In the genomic region with DNA sequence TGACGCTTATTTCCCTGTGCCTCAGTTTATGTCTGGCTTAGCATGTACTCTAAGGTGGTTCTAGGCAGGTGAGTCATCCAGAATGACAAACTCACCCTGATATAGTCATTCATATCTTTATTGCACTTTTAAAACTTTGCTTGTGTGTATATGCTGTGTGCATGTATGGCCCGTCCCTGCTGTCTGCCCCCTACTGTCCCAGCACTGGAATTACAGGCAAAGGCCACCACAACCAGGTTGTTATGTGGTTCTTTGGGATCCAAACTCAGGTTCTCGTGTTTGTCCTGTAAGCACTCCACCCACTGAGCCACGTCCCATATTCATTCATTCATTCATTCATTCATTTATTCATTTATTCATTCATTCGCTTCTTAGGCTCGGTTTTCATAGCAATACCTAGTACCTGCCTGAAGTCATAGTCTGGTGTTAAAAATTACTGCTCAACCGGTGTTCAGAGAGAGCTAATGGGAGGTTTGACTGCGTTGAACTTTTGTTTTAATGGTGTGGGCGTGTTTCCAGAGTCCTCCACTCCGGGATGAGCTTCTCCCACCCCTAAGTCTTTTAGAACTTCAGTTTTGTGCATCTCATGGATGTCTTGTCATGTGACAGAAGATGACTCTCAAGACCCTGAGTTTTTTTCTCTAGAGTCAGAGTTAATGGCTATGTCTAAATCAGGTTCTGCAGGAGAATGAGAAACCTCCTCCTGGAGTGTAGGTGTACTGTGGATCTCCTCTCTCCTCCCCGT, we compare ENCODE assay signal across 18 mouse cellular contexts. TPM values are rescaled to one million over a fixed set of nuclear protein-coding genes. Genes with fewer than 3 reads are reported as not detected.
DNase-seq lines count a peak whose midpoint lies in the region; ATAC-seq and TF ChIP-seq lines count a peak whose summit lies in the region.
"Had no signal": no experiment of that assay in that cellular context is flagged by ENCODE, and none has a peak within 500 bp of the region (broad histone marks: within the 10 kb centered on the region; RNA-seq: fewer than 3 reads in every experiment).

No protein-coding gene starts in this region.

- peaks cover 7% of the 10 kb centered on the region; the same call in 1 of the 2 replicates for H3K27me3 ChIP-seq in liver, postnatal 0 days (ENCODE audit: insufficient read depth, low read length)
- H3K27me3 ChIP-seq in E14TG2a.4 (ENCODE audit: insufficient read depth, low read length) = peaks cover 17% of the 10 kb centered on the region
- H3K27me3 ChIP-seq: lung, embryonic 15.5 days had no signal

- H3K36me3 ChIP-seq in liver, postnatal 0 days (replicated peaks; ENCODE audit: insufficient read depth, low read length) = no peaks in the 10 kb centered on the region
- H3K36me3 ChIP-seq in E14TG2a.4 (ENCODE audit: insufficient read depth, low read length) = no peaks in the 10 kb centered on the region
- H3K36me3 ChIP-seq: lung, embryonic 15.5 days had no signal

- TF ChIP-seq EP300 in liver, postnatal 0 days (IDR thresholded peaks at IDR 0.05; ENCODE audit: low read depth) = no peak

- TF ChIP-seq CTCF in gastrocnemius, adult 2 months (IDR thresholded peaks at IDR 0.05) = peak; percentile 31; the same call in 1 of the 2 replicates
- peak; percentile 51 for TF ChIP-seq CTCF in liver, postnatal 0 days (IDR thresholded peaks at IDR 0.05; ENCODE audit: low read depth)
- TF ChIP-seq CTCF in E14TG2a.4 (conservative IDR thresholded peaks at IDR 0.05; ENCODE audit: low read length) = peak; percentile 66
- TF ChIP-seq CTCF in bone marrow macrophage, adult 2 months (IDR thresholded peaks at IDR 0.05; ENCODE audit: low read depth, low read length) = peak; percentile 44; the same call in 1 of the 2 replicates

- 79% methylated on average over 11 of the region's 11 CpGs for WGBS in liver, postnatal 0 days (ENCODE audit: insufficient replicate concordance)

- peaks cover 8% of the 10 kb centered on the region for H3K4me1 ChIP-seq in liver, postnatal 0 days (ENCODE audit: insufficient read depth)
- no peaks in the 10 kb centered on the region for H3K4me1 ChIP-seq in E14TG2a.4 (replicated peaks; ENCODE audit: low read depth, low read length)
- H3K4me1 ChIP-seq in bone marrow macrophage, adult 2 months (ENCODE audit: control insufficient read depth, insufficient read depth, low read length) = peaks cover 56% of the 10 kb centered on the region
- H3K4me1 ChIP-seq: lung, embryonic 15.5 days had no signal

- intact Hi-C loops in gastrocnemius, adult 2 months (cut with DNase I) = no loop called here

- H3K9me3 ChIP-seq in liver, postnatal 0 days (ENCODE audit: low read length) = no peaks in the 10 kb centered on the region
- H3K9me3 ChIP-seq in E14TG2a.4 (ENCODE audit: low read length) = peaks cover 6% of the 10 kb centered on the region; the same call in 1 of the 2 replicates
- H3K9me3 ChIP-seq: lung, embryonic 15.5 days had no signal

- no peak overlapping the region for H3K27ac ChIP-seq in gastrocnemius, adult 2 months
- no peak overlapping the region for H3K27ac ChIP-seq in liver, postnatal 0 days (ENCODE audit: low read depth)
- H3K27ac ChIP-seq in bone marrow macrophage, adult 2 months (ENCODE audit: insufficient read depth, low read depth, low read length) = peak overlapping the region; percentile 99
- H3K27ac ChIP-seq: lung, embryonic 15.5 days had no signal

- no peak for TF ChIP-seq POLR2A in bone marrow macrophage, adult 2 months (IDR thresholded peaks at IDR 0.05; ENCODE audit: borderline replicate concordance, low read depth, low read length)

- no peak overlapping the region for H3K4me2 ChIP-seq in liver, postnatal 0 days (ENCODE audit: low read depth, low read length)
- H3K4me2 ChIP-seq: lung, embryonic 15.5 days had no signal

- no peak overlapping the region for H3K9ac ChIP-seq in liver, postnatal 0 days (replicated peaks)
- H3K9ac ChIP-seq: lung, embryonic 15.5 days had no signal

- no peak for DNase-seq in gastrocnemius, adult 2 months
- DNase-seq in gastrocnemius, postnatal 25 days = no peak
- DNase-seq in liver, postnatal 0 days = peak; percentile 7
- no peak for DNase-seq in liver
- no peak for DNase-seq in layer of hippocampus, adult 11-12 months (ENCODE audit: low spot score)
- DNase-seq: adrenal gland, postnatal 10 days; cerebellum, postnatal 36 days; heart, postnatal 10 days; left cerebral cortex, postnatal 4 days; thymus, postnatal 14 days had no signal

- no peak for ATAC-seq in liver, postnatal 0 days
- ATAC-seq: hindbrain, embryonic 16.5 days had no signal

- H3K4me3 ChIP-seq in gastrocnemius, adult 2 months = no peak overlapping the region
- H3K4me3 ChIP-seq in liver, postnatal 0 days (ENCODE audit: low read depth, low read length) = no peak overlapping the region
- H3K4me3 ChIP-seq in E14TG2a.4 (replicated peaks; ENCODE audit: low read length) = no peak overlapping the region
- no peak overlapping the region for H3K4me3 ChIP-seq in bone marrow macrophage, adult 2 months (ENCODE audit: insufficient read depth, low read length)
- H3K4me3 ChIP-seq: lung, embryonic 15.5 days had no signal

RNA-seq across cellular contexts. Expression of gene Atf3, which starts 15.5 kb away (rescaled TPM):
- total RNA-seq in gastrocnemius, adult 2 months (2021) = 1 to 10 TPM; 2.7 to 7.2 TPM
- total RNA-seq in gastrocnemius, postnatal 25 days (2021) = 10 to 100 TPM in 1 of 2 experiments, 1 to 10 TPM in 1; 7.0 to 12.6 TPM
- 1.00 and 1.3 TPM in 2 replicates for polyA plus RNA-seq in liver, postnatal 0 days (2015; fragmentation: Nextera tagmentation; extraction: Ambion mirVana)
- polyA plus RNA-seq in bone marrow macrophage, adult 2 months (2012; ENCODE audit: insufficient read depth, insufficient read length, missing spikeins) = 103 and 107 TPM in 2 replicates

RNA-seq across cellular contexts. Expression of gene Fam71a, which starts 37.8 kb away (rescaled TPM):
- total RNA-seq in gastrocnemius, adult 2 months (2021) = not detected
- total RNA-seq in gastrocnemius, postnatal 25 days (2021) = not detected
- polyA plus RNA-seq in liver, postnatal 0 days (2015; fragmentation: Nextera tagmentation; extraction: Ambion mirVana) = not detected in 2 replicates
- not detected in 2 replicates for polyA plus RNA-seq in bone marrow macrophage, adult 2 months (2012; ENCODE audit: insufficient read depth, insufficient read length, missing spikeins)
- total RNA-seq: adrenal gland, postnatal 10 days; heart, adult 8-10 months; heart, postnatal 10 days; layer of hippocampus, postnatal 14 days; left cerebral cortex, postnatal 4 days had no signal
- polyA plus RNA-seq: embryonic facial prominence, embryonic 11.5 days; hindbrain, embryonic 16.5 days; kidney, embryonic 14.5 days; lung, embryonic 15.5 days had no signal
